Mouse (Mus musculus): Measurements from ENCODE around the gene Enpp1.

The Enpp1 gene

DNA sequence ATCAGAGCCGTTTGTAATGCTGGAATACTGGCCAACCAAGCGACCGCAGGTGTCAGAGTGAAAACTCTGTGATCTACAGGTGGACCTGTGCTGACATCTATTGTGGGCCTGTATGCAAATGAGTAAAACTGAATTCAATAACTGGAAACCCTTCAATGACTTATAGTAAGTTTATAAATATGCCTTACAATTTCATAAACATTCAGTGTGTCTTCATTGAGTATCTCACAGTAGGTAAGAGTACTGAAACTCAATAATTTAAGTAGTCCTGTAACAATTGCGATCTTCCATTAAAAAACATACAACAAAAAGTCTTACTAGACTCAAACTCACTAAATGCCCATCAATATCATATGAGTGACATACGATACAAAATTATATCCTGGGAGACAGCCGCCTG lies 1.6 kb downstream of the Enpp1 start:
- DNase-seq (ENCODE audit: low spot score): no peak

DNA sequence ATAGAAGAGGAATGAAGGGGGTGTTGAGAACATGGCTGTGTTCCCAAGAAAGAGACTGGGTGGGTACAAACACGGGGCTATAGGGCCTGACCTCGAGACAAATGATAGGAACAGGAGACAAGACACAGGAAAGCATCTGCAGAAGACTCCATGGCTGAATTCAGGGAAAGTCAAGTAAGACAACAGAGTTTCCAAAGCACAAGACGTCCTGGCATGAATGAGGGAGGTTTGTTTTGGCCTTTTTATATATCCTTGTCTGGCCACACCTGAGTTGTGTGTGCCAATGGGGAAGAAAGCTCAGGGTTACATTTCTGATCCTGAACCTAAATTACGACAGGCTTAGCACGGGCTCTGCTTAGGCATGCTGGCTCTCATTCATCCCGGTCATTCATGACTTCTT lies 4.2 kb downstream of the Enpp1 start:
- no peak for DNase-seq (ENCODE audit: low spot score)

DNA sequence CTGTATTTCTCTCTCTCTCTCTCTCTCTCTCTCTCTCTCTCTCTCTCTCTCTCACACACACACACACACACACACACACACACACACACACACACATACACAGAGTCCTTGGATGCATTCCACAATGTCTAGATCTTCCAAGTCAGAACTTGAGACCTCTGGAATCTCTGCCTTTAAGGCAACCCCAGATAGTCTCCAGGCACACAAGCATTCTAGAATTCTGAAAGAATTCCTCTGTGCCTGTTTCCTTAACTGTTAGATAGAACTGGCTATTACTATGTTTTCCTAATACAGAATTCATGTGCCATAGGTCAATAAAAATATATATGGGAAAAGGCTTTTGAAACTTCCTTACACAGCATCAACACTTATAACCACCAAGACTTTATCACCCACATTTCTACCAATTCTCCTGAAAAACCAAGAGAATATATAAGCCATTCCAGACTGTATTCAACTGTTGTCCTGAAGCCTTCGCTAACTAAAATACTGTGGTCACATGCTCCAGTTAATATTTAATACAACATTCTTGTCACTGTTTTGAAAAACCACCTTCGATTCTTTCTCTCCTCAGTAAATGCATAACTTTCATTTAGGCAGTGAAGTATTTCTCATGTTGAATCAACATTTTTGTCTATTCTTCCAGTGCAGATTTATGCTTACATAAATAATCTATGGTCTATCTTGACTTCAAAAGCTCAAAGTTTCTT lies 5.4 kb downstream of the Enpp1 start:
- DNase-seq (ENCODE audit: low spot score): peak; percentile 9

DNA sequence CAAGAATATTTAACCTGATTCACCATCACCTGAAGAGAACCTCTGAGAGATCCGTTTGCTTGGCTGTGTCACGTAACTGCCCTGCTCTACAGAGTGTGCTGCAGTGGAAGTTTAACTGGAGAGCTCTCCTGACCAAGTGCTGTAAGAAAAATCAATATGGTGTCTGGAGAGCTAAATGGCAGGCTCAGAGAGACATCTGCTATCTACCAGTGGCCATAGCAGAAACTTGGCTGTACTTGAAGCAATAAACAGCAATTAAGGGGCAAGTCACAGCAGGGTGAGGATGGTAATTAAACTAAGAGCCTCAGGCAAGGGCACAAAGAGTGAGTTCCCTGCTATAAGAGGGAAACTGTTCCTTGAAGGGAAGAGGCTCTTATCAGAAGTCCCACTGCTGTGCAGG lies 9.3 kb downstream of the Enpp1 start:
- DNase-seq (ENCODE audit: low spot score): no peak

DNA sequence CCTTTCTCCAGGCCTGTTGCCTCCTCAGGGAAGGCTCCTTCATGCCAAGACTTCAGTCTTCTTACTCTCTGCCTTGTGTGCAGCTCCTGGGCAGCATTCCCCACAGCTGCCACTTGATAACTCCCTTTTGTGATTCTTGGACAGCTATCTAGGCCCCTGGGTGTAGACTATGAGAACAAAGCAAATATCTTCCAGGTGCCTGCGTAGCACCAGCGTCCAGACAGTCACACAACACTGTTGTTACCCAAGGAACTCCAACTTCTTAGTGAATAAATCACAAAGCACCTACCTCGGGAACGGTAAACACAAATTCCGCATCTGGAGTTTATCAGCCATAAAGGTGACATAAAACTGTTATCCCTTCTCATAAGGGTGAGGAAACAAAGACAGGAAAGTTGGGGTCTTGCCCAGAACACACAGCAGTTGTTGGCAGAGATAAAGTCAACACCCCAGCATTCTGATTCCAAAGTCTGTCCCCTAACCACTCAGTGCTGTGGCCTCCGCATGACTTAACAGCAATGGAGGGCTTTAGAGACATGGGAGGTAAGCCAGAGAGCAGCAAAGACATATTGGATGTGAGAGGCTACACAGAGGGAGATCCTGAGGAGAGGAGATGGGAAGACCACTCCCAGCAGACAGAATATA lies 13.7 kb downstream of the Enpp1 start:
- DNase-seq (ENCODE audit: low spot score): no peak

DNA sequence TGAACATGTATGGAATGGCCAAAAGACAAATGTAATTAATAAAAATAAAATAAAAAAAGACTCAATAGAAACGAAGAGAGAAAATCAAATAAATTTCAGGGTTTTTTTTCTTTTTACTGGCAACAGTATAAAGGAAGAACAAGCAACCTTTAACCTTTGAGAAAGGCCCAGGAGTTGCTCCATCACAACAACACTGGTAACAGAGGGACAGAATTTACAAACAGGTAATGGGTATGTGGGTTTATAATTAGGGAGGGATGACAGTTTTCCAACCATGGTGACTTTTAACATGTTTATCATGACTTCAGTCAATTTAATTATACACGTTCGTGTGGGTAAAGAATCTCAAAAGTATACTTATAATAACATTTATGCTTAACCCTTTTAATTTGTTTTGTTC lies 15.2 kb downstream of the Enpp1 start:
- DNase-seq (ENCODE audit: low spot score): no peak

DNA sequence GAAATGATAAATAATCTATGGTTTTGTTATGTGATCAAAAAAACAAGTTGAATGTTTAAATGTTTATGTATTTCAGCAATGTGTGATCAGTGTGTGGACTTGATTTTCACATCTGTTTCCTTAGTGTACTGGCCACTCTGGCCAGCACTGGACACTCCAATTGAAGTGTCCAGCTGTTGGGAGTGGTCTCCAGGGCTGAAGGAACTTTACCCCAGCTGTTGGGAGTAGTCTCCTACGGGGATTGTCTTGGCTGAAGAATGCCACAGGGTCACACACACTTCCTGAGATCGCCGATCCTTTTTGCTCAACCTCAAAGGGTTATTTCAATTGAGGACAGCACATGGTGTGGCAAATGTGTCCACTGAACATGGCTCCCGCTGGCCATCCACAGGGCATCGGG lies 16.2 kb downstream of the Enpp1 start:
- DNase-seq (ENCODE audit: low spot score): peak; percentile 34

DNA sequence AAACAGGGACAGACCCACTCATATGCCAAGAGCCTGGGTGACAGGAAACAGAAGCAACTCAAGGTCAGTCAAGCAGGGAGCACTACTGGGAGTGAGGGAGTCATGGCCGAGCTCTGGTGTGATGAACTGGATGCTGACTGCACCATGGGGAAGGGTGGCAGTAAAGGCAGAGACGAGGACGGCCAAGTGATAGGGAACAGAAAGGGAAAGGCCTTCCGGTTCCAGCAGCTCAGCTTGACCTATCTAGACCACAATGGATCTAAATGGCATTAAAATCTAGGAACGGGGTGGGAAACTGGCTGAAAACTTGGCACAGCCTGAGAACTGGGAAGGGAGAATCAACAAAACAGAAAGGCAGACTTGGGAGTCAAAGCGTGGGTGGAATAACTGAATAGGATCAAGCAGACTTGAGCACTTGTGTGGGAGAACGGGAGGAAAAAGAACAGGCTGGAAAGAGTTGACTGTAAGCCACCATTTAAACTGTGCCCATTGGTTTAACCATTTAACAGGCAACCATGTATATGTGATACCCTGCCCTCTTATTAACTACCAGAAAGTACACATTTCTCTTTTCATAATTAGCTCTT lies 29.3 kb downstream of the Enpp1 start:
- DNase-seq (ENCODE audit: low spot score): no peak

DNA sequence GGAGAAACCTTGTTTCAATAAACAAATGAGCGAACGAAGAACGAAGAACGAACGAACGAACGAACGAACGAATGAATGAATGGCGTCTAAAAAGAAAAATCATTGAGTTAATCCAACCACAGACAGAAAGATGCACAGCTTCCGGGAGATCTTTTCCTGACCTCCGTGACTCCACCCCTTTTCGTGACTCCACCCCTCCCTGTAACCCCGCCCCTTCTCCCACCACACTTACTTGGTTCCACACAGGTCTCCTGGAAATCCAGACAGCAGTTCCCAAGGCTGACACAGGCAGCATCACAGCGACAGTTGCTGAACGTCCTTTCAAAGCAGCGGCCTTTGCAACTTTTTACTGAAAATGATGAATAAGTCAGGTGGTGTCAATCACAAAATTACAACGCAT lies 34.3 kb downstream of the Enpp1 start:
- DNase-seq (ENCODE audit: low spot score): no peak

DNA sequence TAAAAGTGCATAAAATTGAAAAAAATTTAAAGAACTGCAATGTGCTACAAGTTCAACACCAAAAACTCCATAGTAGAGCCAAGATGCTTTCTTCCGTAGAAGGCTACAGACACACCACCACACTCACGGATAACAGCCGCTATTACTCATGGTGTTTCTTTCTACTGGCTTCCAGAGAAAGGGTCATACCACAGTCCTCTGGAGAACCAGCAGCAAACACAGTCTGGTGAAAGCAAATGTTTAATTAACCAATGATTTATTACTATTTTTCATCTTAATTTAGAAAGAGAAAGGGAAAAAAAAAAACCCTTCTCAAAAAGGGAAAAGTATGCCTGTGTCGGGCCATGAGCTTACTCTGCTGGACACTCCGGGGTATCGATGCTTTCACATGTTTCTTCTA lies 37.7 kb downstream of the Enpp1 start:
- DNase-seq (ENCODE audit: low spot score): no peak

DNA sequence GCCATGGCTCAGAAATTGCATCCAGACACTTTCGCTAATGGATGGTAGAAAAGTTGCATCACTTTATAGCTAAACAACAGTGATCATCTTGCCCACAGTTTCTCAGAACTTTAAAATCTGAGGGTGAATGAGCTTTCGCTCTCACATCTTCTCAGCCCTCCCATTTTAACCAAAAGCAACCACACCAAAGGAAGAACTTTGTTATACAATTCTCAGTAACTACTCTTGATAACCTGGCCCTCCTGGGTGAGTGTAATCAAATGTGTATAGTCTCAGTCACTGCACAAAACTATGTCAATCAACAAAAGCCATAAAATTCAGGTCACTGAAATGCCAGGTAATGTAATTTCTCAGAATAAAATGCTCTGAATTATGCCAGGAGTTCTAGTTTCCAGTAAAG lies 39.0 kb downstream of the Enpp1 start:
- no peak for DNase-seq (ENCODE audit: low spot score)

DNA sequence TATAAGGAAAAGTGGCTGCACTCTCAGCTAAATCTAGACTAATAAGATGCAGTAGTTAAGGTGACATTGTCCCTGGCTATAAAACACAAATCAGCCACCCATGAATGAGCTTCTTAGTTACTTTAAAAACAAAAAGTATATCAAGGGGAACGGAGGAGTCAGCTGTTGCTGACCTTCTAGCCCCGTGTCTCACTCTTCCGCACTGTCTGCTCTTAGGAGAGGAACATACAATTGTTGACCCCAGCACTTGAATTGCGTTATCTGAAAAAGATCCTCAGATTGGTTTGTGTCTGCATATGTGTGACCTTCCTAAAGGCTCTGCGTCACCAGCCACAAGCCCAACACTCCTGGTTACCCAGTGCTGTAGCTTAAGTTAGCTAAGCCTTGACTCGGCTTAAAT lies 41.4 kb downstream of the Enpp1 start:
- DNase-seq (ENCODE audit: low spot score): no peak

DNA sequence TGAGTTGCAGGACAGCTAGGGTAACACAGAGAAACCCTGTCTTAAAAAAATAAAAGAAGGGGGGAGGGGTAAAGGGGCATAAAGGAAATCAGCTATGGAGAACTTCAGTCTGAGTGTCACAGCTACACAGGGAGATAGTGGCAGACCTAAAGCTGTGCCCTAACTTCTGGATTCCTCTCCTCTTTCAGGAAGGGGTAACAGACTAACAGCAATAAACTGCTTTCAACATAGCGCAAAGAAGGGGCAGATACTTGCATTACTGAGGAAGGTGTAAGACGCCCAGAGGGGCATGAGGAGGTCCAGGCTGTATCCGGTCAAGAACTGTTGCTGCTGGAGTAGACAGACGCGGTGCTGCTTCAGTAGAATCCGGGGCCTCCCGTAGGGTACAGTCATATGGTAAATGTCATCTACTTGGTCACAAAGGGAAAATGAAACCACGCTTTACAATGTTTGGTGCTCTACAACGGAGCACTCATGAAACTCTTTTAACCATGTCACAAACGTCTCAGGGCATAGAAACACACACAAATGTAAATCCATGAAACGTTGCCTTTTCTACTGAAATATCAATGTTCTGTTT lies 60.9 kb downstream of the Enpp1 start:
- no peak for DNase-seq (ENCODE audit: low spot score)

DNA sequence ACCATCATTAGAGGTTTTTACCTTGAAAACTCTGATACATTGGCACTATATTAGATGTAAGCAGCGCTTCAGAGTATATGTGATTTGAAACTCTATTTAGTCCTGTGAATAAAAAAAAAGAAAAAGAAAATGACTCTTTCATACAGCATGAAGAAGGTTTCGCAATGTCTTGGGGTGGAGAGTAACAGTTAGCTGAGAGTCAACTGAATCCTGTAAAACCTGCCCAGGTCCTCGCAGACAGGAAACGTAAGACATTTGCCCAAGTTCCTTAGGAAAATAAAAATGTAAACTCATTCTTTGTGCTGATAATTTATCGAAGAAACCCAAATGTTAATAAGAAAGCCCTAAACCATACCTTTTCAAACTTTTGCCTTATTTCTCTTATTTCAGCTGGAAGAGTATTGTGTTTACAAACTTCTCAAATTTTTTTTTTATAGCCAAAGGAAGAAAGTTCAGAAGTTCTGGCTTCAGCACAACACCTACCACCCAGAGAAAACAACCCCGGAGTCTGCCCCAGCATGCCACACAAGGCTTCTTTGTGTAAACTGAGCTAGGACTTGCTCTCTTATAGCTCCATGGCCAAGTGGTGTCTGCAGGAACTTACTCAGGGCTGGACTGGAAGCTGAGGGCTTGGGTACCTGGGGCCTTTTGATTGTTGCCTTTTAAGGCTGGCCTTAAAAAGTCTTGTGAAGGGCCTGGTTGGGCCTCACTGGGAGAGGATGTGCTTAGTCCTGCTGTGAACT lies 63.8 kb downstream of the Enpp1 start:
- DNase-seq (ENCODE audit: low spot score): peak; percentile 43

DNA sequence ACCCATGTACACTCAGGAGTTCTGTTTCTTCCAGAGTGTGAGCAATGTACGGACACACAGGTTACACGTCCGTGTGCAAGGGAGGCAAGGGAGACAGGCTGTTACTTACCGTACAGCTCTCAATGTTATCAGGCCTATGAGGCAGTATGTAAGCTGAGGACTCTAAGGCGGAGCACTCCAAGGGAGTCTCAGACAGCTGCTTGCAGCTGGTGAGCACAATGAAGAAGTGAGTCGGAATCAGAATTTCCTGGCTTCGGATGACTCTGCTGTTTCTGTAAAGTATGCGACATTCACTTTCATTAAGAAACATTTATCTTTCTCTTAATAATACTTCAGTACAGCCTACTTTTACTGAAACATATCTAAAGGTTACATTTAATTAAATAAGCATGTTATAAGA lies 66.8 kb downstream of the Enpp1 start:
- DNase-seq (ENCODE audit: low spot score): no peak

DNA sequence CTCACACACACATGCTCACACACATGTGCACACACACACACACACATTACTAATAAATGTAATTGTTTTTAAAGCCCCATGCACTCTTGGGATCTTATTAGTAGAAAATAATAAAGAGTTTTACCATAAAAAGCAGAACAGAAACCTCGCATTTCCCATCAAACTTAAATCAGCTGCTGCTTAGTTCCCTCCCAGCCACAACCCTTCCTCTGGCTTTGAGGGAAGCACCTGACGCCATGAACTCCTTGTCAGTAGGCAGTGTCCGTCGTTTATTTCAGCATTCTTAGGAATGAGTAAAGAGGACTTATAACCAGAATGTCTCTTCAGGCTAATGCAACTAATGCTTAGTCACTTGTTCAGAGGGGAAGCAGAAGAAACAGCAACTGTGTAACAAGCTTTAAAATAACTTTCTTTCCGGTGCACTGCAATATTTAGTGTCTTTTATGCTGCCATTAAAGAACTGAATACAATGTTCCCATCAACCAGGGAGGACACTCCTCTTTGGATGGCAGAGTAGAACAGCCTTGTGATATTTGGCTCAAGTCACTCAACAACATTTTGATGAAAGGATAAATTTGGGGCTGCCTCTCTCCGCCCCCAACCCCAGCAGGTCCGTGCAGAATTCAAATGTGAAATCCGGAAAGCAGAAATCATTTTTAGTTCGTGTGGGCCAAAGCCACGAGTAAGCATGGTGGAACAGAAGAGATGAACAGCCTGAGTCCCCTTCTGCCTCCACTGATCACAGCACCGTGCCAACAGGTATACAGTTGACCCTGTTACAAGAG lies 69.0 kb downstream of the Enpp1 start:
- DNase-seq (ENCODE audit: low spot score): no peak

DNA sequence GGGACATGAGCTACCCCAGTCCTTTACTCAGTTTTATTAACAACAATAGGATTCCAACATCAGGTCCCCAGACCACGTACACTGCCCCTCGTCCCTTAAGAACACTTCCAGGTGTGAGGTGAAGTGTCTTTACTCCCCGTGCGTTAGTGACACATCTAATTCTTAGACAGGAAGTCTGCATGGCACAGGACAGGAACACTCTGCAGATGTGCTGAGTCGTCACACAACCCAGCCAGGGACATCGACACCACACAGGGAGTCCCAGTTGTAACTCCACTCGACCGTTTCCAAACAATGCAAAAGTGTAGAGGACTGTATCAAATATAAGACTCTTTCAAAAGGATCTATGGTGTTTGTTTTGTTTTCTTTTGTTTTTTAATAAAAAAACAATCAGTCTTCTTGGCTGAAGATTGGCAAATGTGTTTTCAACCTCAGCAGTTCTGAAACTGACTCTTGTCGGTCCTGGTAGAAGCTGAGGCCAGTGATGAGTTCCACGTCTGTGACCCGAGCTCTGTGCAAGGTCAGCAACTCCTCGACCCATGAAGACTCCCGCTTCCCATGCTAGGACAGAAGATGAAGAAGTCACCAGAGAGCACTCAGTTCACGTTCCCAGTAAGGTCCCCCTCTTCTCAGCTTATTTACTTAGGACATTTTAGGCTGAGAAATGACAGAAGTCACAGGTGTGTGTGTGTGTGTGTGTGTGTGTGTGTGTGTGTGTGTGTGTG lies 70.4 kb downstream of the Enpp1 start:
- DNase-seq (ENCODE audit: low spot score): no peak

DNA sequence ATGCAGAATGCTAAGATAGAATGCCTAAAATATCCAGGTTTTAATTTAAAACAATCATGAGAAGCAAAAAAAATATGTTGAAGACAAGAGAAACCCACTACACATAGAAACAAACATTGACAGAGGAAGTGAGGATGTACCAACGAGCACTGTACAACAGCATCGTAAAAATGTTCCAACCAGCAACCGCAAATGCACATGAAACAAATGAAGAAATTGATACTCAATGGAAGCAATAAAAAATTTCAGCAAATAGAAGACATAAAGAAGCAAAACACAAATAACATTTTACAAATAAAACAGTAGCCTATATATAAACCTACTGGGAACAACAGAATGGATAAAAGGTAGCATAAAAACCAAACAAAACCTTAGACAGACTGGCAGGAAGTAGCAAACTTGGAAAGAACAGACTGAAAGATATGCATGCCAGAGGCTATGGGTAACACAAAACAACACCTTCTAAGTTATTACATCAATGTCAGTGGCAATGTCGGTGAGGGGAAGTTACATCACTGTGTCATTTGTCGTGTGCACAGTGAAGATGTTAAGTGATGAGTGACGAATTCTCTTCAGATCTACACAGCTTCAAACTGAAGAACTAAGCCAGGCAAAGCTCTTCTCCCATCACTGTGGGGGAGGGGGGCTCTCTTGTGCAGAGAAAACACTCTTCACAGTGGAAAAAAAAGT lies 71.6 kb downstream of the Enpp1 start:
- DNase-seq (ENCODE audit: low spot score): no peak

DNA sequence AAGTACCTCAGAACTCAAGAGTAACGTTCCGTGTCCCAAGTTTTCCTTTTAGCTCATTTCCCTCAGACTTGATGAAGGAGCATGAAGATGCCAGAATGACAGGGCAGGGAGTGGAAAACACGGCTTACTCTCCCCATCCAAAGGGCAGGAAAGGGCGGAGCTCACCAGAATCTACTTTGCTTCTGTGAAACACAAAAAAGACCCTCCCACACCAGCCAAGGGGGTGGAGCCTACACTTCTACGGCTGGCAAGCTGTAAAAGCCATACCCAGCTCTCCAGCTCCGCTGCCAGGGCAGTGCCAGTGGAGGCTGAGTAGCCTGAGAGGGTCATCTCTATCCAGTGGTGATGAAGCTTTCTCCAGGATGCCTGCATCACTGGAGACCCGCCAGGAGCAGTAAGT lies 72.4 kb downstream of the Enpp1 start:
- no peak for DNase-seq (ENCODE audit: low spot score)

DNA sequence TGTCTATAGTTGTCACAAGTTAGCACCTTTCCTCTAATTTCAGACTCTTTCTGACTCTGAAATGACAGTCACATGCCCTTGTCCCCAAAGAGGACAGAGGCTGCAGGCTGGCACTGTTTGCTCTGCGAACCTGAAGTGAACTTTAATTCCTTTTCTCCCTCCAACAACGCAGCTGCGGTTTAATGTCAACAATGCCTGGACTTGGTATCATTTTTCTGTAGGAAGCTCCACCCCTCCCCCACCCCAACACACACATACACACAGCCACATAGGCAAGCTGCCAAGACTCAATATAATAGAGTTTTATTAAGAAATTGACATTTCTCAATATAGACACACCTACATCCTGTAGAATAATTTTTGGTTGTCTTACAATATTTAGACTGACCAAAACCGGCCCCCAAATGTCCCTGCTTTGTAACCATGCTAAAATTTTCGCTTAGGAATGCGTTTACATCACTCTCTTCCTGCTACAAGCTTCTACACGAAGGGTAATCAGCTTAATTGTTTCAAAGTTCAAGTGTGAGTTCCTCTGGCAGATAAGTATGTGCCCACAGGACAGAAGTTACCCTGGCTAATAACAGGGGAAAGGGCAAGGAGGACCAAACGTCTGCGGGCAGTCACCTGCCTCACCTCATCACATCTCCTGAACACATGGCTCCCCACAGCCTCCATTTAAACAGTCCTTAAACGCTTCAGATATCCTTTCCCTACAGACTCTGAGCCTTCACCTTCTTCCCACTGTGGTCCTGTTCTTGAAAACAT lies 73.5 kb downstream of the Enpp1 start:
- peak; percentile 12 for DNase-seq (ENCODE audit: low spot score)
